ENCODE assay signal across 17 mouse cellular contexts in the genomic region with DNA sequence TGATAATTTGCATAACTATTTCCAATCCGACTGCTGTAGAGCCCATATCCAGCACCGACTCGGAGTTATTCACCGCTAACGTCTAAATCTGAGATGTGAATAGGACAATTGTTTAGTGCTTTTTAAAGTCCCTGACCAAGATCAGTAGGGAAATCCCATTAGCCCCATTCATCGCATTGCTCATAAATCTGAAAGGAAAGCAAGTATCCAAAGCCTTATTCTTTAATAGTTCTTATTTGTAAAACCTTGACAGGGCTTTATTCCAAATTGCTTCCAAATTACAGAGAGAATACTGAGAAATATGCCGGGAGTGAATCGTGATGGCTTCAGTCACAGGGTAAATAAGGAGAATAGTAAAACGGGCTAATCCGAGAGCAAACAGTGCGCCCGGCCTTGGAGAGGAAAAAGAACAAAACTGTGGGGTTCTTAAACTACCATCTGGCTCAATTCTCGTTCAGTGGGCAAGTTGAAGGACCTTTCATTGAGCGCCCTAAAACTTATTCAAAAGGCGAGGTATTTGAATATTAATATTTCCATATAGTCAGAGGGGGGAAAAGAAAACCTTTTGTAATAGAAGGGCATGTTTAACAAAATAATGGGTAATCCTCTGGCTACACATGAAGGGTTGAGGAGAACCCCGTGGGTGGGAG. TPM values are rescaled to one million over a fixed set of nuclear protein-coding genes. Genes with fewer than 3 reads are reported as not detected.
A peak's percentile ranks its signal among the peaks of the same experiment; 100 is the strongest.
DNase-seq lines count a peak whose midpoint lies in the region; ATAC-seq and TF ChIP-seq lines count a peak whose summit lies in the region.
"Had no signal": no experiment of that assay in that cellular context is flagged by ENCODE, and none has a peak within 500 bp of the region (broad histone marks: within the 10 kb centered on the region; RNA-seq: fewer than 3 reads in every experiment).

No protein-coding gene starts in this region.

- no peak overlapping the region for H3K9ac ChIP-seq in forebrain, embryonic 12.5 days
- H3K9ac ChIP-seq in hindbrain, postnatal 0 days (replicated peaks; ENCODE audit: low read length), result no peak overlapping the region
- H3K9ac ChIP-seq in midbrain, embryonic 15.5 days, result no peak overlapping the region
- no peak overlapping the region for H3K9ac ChIP-seq in liver, postnatal 0 days (replicated peaks)
- H3K9ac ChIP-seq: limb, embryonic 15.5 days had no signal

- peak overlapping the region; percentile 36; the same call in 1 of the 2 replicates for H3K4me2 ChIP-seq in forebrain, embryonic 12.5 days
- peak overlapping the region; percentile 16; the same call in 1 of the 2 replicates for H3K4me2 ChIP-seq in hindbrain, postnatal 0 days (ENCODE audit: low read depth, low read length)
- peak overlapping the region; percentile 16; the same call in 1 of the 2 replicates for H3K4me2 ChIP-seq in midbrain, embryonic 15.5 days
- no peak overlapping the region for H3K4me2 ChIP-seq in liver, postnatal 0 days (ENCODE audit: low read depth, low read length)
- H3K4me2 ChIP-seq: limb, embryonic 15.5 days had no signal

- no peaks in the 10 kb centered on the region for H3K36me3 ChIP-seq in forebrain, embryonic 12.5 days (replicated peaks)
- H3K36me3 ChIP-seq in hindbrain, postnatal 0 days (ENCODE audit: insufficient read depth, low read length), result no peaks in the 10 kb centered on the region
- H3K36me3 ChIP-seq in midbrain, embryonic 15.5 days (replicated peaks), result no peaks in the 10 kb centered on the region
- H3K36me3 ChIP-seq in liver, postnatal 0 days (replicated peaks; ENCODE audit: insufficient read depth, low read length), result no peaks in the 10 kb centered on the region
- H3K36me3 ChIP-seq: limb, embryonic 15.5 days had no signal

- peaks cover 28% of the 10 kb centered on the region for H3K4me1 ChIP-seq in forebrain, embryonic 12.5 days
- peaks cover 6% of the 10 kb centered on the region; the same call in 1 of the 2 replicates for H3K4me1 ChIP-seq in hindbrain, postnatal 0 days (ENCODE audit: insufficient read depth, low read length)
- peaks cover 22% of the 10 kb centered on the region for H3K4me1 ChIP-seq in midbrain, embryonic 15.5 days
- peaks cover 2% of the 10 kb centered on the region; the same call in 1 of the 2 replicates for H3K4me1 ChIP-seq in liver, postnatal 0 days (ENCODE audit: insufficient read depth)

- peaks cover 32% of the 10 kb centered on the region for H3K27me3 ChIP-seq in forebrain, embryonic 12.5 days
- no peaks in the 10 kb centered on the region for H3K27me3 ChIP-seq in hindbrain, postnatal 0 days (ENCODE audit: insufficient read depth, low read length)
- H3K27me3 ChIP-seq in midbrain, embryonic 15.5 days (replicated peaks), result 0 out of 2 replicates have a peak, but pooled peaks cover 8% of the 10 kb centered on the region
- H3K27me3 ChIP-seq in liver, postnatal 0 days (ENCODE audit: insufficient read depth, low read length), result no peaks in the 10 kb centered on the region
- H3K27me3 ChIP-seq: limb, embryonic 15.5 days had no signal

- no peak for TF ChIP-seq CTCF in brain, embryonic 14.5 days (IDR thresholded peaks at IDR 0.05; ENCODE audit: borderline replicate concordance, extremely low read depth, insufficient read depth, insufficient read length)
- no peak for TF ChIP-seq CTCF in hindbrain, postnatal 0 days (IDR thresholded peaks at IDR 0.05; ENCODE audit: low read depth)
- TF ChIP-seq CTCF in liver, postnatal 0 days (IDR thresholded peaks at IDR 0.05; ENCODE audit: low read depth), result no peak

- H3K4me3 ChIP-seq in forebrain, embryonic 12.5 days (replicated peaks), result no peak overlapping the region
- no peak overlapping the region for H3K4me3 ChIP-seq in hindbrain, postnatal 0 days (ENCODE audit: low read length)
- no peak overlapping the region for H3K4me3 ChIP-seq in midbrain, embryonic 15.5 days
- no peak overlapping the region for H3K4me3 ChIP-seq in liver, postnatal 0 days (ENCODE audit: low read depth, low read length)
- H3K4me3 ChIP-seq: heart, adult 2 months; limb, embryonic 15.5 days had no signal

- ATAC-seq in forebrain, embryonic 12.5 days (ENCODE audit: low FRiP score), result no peak
- no peak for ATAC-seq in hindbrain, postnatal 0 days
- no peak for ATAC-seq in midbrain, embryonic 15.5 days (replicated peaks)
- no peak for ATAC-seq in megakaryocyte, adult 5-6 weeks (ENCODE audit: poor library complexity, severe bottlenecking)
- no peak for ATAC-seq in liver, postnatal 0 days
- ATAC-seq: CD4-positive, CD25-positive, alpha-beta regulatory T cell, adult 4 months had no signal

- no peaks in the 10 kb centered on the region for H3K9me3 ChIP-seq in forebrain, embryonic 12.5 days
- no peaks in the 10 kb centered on the region for H3K9me3 ChIP-seq in hindbrain, postnatal 0 days (ENCODE audit: low read length)
- no peaks in the 10 kb centered on the region for H3K9me3 ChIP-seq in midbrain, embryonic 15.5 days
- H3K9me3 ChIP-seq in liver, postnatal 0 days (ENCODE audit: low read length), result no peaks in the 10 kb centered on the region
- H3K9me3 ChIP-seq: limb, embryonic 15.5 days had no signal

- 0 out of 2 replicates have a peak overlapping the region, but pooled peaks have one; percentile 36 for H3K27ac ChIP-seq in forebrain, embryonic 12.5 days
- H3K27ac ChIP-seq in hindbrain, postnatal 0 days, result no peak overlapping the region
- H3K27ac ChIP-seq in midbrain, embryonic 15.5 days, result no peak overlapping the region
- no peak overlapping the region for H3K27ac ChIP-seq in liver, postnatal 0 days (ENCODE audit: low read depth)
- H3K27ac ChIP-seq: heart, adult 2 months; limb, embryonic 15.5 days; macrophage had no signal

- TF ChIP-seq POLR2A in brain, embryonic 14.5 days (IDR thresholded peaks at IDR 0.05; ENCODE audit: borderline replicate concordance, extremely low read depth, insufficient read depth, insufficient read length, poor library complexity, severe bottlenecking), result no peak

- DNase-seq in brain, embryonic 14.5 days (ENCODE audit: low read depth), result peak; percentile 88
- no peak for DNase-seq in hindbrain, postnatal 0 days (ENCODE audit: low spot score)
- DNase-seq in adrenal gland, adult 2 months, result no peak
- DNase-seq in liver, postnatal 0 days, result no peak
- DNase-seq: adrenal gland, postnatal 14 days; cerebellum, adult 8-10 months; kidney, postnatal 25 days; lung, adult 2 months; right cerebral cortex, postnatal 14 days; thymus, postnatal 14 days had no signal

- WGBS in forebrain, embryonic 12.5 days, result 15% methylated on average over 16 of the region's 16 CpGs
- WGBS in hindbrain, postnatal 0 days, result 35% methylated on average over 16 of the region's 16 CpGs
- WGBS in midbrain, embryonic 15.5 days, result 17% methylated on average over 16 of the region's 16 CpGs
- 82% methylated on average over 16 of the region's 16 CpGs for WGBS in liver, postnatal 0 days (ENCODE audit: insufficient replicate concordance)

- no peak for TF ChIP-seq EP300 in liver, postnatal 0 days (IDR thresholded peaks at IDR 0.05; ENCODE audit: low read depth)

RNA-seq across cellular contexts. Expression of gene Arid1b, which starts 3.1 kb away (rescaled TPM):
- 22.0 and 41.6 TPM in 2 replicates for polyA plus RNA-seq in brain, embryonic 14.5 days (2012; rRNA removed)
- polyA plus RNA-seq in forebrain, embryonic 12.5 days (2016; fragmentation: Nextera tagmentation; extraction: Ambion mirVana), result 17.4 and 17.7 TPM in 2 replicates
- 62.5 and 64.6 TPM in 2 replicates for total RNA-seq in hindbrain, postnatal 0 days (2014; rRNA removed)
- polyA plus RNA-seq in hindbrain, postnatal 0 days (2015; fragmentation: Nextera tagmentation; extraction: Ambion mirVana), result 10.5 and 10.9 TPM in 2 replicates
- polyA plus RNA-seq in midbrain, embryonic 15.5 days (2015; fragmentation: Nextera tagmentation; extraction: Ambion mirVana), result 14.4 and 16.5 TPM in 2 replicates
- 10 to 100 TPM; 52.1 to 83.8 TPM for total RNA-seq in adrenal gland, adult 2 months (2021)
- 130 and 174 TPM in 2 replicates for polyA plus RNA-seq in adrenal gland, adult 2 months (2012; rRNA removed)
- 23.0 and 28.1 TPM in 2 replicates for total RNA-seq in megakaryocyte, adult 5-6 weeks (2015)
- 15.2 and 19.0 TPM in 2 replicates for total RNA-seq in megakaryocyte, adult 5-6 weeks (2017)
- 1.9 and 2.2 TPM in 2 replicates for polyA plus RNA-seq in liver, postnatal 0 days (2015; fragmentation: Nextera tagmentation; extraction: Ambion mirVana)
